Mouse (Mus musculus) intestine, postnatal 0 days (tissue): ENCODE results near the gene Cdc40. TPM values are rescaled to one million over a fixed set of nuclear protein-coding genes. Genes with fewer than 3 reads are reported as not detected.

Source experiments
- ATAC-seq: fragments of 200-750 bp; cut with Nextera tagmentation; 2 replicates; pipeline ENCODE4 v1.8.0; 2017; ENCODE audit warnings: mild to moderate bottlenecking, moderate TSS enrichment, moderate library complexity
- H3K27ac ChIP-seq: fragments of 300-500 bp; sonication (generic); 2 replicates; pipeline ENCODE4 v1.5.1; 2014; ENCODE audit warnings: mild to moderate bottlenecking, low read depth, low read length, moderate library complexity
- H3K27me3 ChIP-seq: fragments of 300-500 bp; sonication (generic); replicated peaks from 2 replicates; pipeline ENCODE4 v1.6.1; 2014; ENCODE audit warnings: low read length, mixed read lengths; ENCODE audit not compliant: control insufficient read depth, insufficient read depth
- H3K36me3 ChIP-seq: fragments of 300-500 bp; sonication (generic); 2 replicates; pipeline ENCODE4 v1.6.1; 2014; ENCODE audit warnings: mild to moderate bottlenecking, moderate library complexity; ENCODE audit not compliant: control insufficient read depth, insufficient read depth
- H3K4me1 ChIP-seq: fragments of 300-500 bp; sonication (generic); replicated peaks from 2 replicates; pipeline ENCODE4 v1.6.1; 2014; ENCODE audit warnings: antibody characterized with exemption, low read length, mixed read lengths; ENCODE audit not compliant: control insufficient read depth, insufficient read depth
- H3K4me2 ChIP-seq: fragments of 300-500 bp; sonication (generic); replicated peaks from 2 replicates; pipeline ENCODE4 v1.6.1; 2014; ENCODE audit warnings: low read depth, mild to moderate bottlenecking, moderate library complexity
- H3K4me3 ChIP-seq: fragments of 300-500 bp; sonication (generic); 2 replicates; pipeline ENCODE4 v1.5.1; 2014; ENCODE audit warnings: low read depth, low read length
- H3K9ac ChIP-seq: fragments of 300-500 bp; sonication (generic); 2 replicates; pipeline ENCODE4 v1.6.1; 2014; ENCODE audit warnings: mild to moderate bottlenecking, low read depth, low read length
- H3K9me3 ChIP-seq: fragments of 300-500 bp; sonication (generic); 2 replicates; pipeline ENCODE4 v1.6.1; 2016; ENCODE audit warnings: mixed run types; ENCODE audit not compliant: control insufficient read depth
- CTCF ChIP-seq: sonication (generic); IDR thresholded peaks from 2 replicates; pipeline ENCODE4 v1.5.1; 2016; ENCODE audit warnings: low read depth, mild to moderate bottlenecking, control low read depth, antibody characterized with exemption, moderate library complexity
- WGBS: fragments of 180-500 bp; shearing (Covaris S2); extraction: QIAGEN DNeasy Blood & Tissue Kit; methylation state at CpG from one replicate; pipeline ENCODE4 v1.1.7; 2014; 5-methylcytosine and 5-hydroxymethylcytosine counted together
- polyA plus RNA-seq: library from polyadenylated mRNA; unstranded; fragments of >200 nt; fragmentation: Nextera tagmentation; extraction: Ambion mirVana; gene quantifications from 2 replicates; pipeline ENCODE4 v1.2.1, GENCODE M21; 2015

Gene Cdc40
- polyA plus RNA-seq, 1 experiment from 2014 or later: 12.6 TPM

GRCm38 (mm10) chr10:40885432-40885831 lies 2.3 kb upstream of the Cdc40 start:
- H3K9me3 ChIP-seq: no peaks in the 10 kb centered on the region
- no peak overlapping the region for H3K27ac ChIP-seq
- WGBS: 80% methylated on average over 7 of the region's 7 CpGs
- no peak overlapping the region for H3K9ac ChIP-seq
- H3K4me2 ChIP-seq: no peak overlapping the region
- ATAC-seq: no peak
- H3K36me3 ChIP-seq: no peaks in the 10 kb centered on the region
- no peak overlapping the region for H3K4me3 ChIP-seq
- no peak for TF ChIP-seq CTCF
- peaks cover 4% of the 10 kb centered on the region; the same call in 1 of the 2 replicates for H3K4me1 ChIP-seq
- no peaks in the 10 kb centered on the region for H3K27me3 ChIP-seq

- Histone ChIP-seq H3K4me1 (peaks cover 4% of the 10 kb centered on the region; the same call in 1 of the 2 replicates), H3K4me3 (peak overlapping the region; percentile 67), H3K9me3 (no peaks in the 10 kb centered on the region), H3K36me3 (no peaks in the 10 kb centered on the region), H3K27me3 (no peaks in the 10 kb centered on the region), H3K27ac (no peak overlapping the region), H3K9ac (peak overlapping the region; percentile 41), H3K4me2 (peak overlapping the region; percentile 92)
- ATAC-seq: no peak
- under 1% methylated on average over 28 of the region's 40 CpGs for WGBS
- peak; percentile 72 for TF ChIP-seq CTCF
These were observed 1.2 kb upstream of the Cdc40 start for GRCm38 (mm10) chr10:40884279-40884806.

GRCm38 (mm10) chr10:40883644-40884278 lies 650 bp upstream of the Cdc40 start:
- Histone ChIP-seq H3K4me2 (peak overlapping the region; percentile 92), H3K9me3 (no peaks in the 10 kb centered on the region), H3K4me1 (peaks cover 4% of the 10 kb centered on the region; the same call in 1 of the 2 replicates), H3K36me3 (no peaks in the 10 kb centered on the region), H3K27me3 (no peaks in the 10 kb centered on the region), H3K27ac (peak overlapping the region; percentile 69), H3K4me3 (peak overlapping the region; percentile 67), H3K9ac (peak overlapping the region; percentile 41)
- under 1% methylated on average over 55 of the region's 87 CpGs for WGBS
- ATAC-seq: peak; percentile 74
- peak; percentile 37; the same call in 1 of the 2 replicates for TF ChIP-seq CTCF

- ATAC-seq: no peak
- Histone ChIP-seq H3K27ac (peak overlapping the region; percentile 61; the same call in 1 of the 2 replicates), H3K4me2 (peak overlapping the region; percentile 92), H3K36me3 (no peaks in the 10 kb centered on the region), H3K4me1 (peaks cover 4% of the 10 kb centered on the region; the same call in 1 of the 2 replicates), H3K9me3 (no peaks in the 10 kb centered on the region), H3K27me3 (no peaks in the 10 kb centered on the region), H3K9ac (peak overlapping the region; percentile 77), H3K4me3 (peak overlapping the region; percentile 67)
- no peak for TF ChIP-seq CTCF
- 11% methylated on average over 9 of the region's 9 CpGs for WGBS
These were observed 778 bp downstream of the Cdc40 start for GRCm38 (mm10) chr10:40882333-40882732.

- peaks cover 4% of the 10 kb centered on the region; the same call in 1 of the 2 replicates for H3K4me1 ChIP-seq
- no peaks in the 10 kb centered on the region for H3K36me3 ChIP-seq
- 69% methylated on average over 3 of the region's 3 CpGs for WGBS
- H3K4me3 ChIP-seq: no peak overlapping the region
- TF ChIP-seq CTCF: no peak
- no peak overlapping the region for H3K9ac ChIP-seq
- no peaks in the 10 kb centered on the region for H3K27me3 ChIP-seq
- H3K27ac ChIP-seq: no peak overlapping the region
- ATAC-seq: no peak
- H3K4me2 ChIP-seq: no peak overlapping the region
- H3K9me3 ChIP-seq: no peaks in the 10 kb centered on the region
These were observed 1.9 kb downstream of the Cdc40 start for GRCm38 (mm10) chr10:40881236-40881635.

GRCm38 (mm10) chr10:40879969-40880368 lies 3.1 kb downstream of the Cdc40 start:
- no peaks in the 10 kb centered on the region for H3K27me3 ChIP-seq
- H3K9me3 ChIP-seq: no peaks in the 10 kb centered on the region
- no peak overlapping the region for H3K4me2 ChIP-seq
- H3K4me3 ChIP-seq: no peak overlapping the region
- no peak overlapping the region for H3K27ac ChIP-seq
- 89% methylated on average over 9 of the region's 9 CpGs for WGBS
- no peak for TF ChIP-seq CTCF
- H3K4me1 ChIP-seq: peaks cover 4% of the 10 kb centered on the region; the same call in 1 of the 2 replicates
- ATAC-seq: no peak
- no peak overlapping the region for H3K9ac ChIP-seq
- H3K36me3 ChIP-seq: no peaks in the 10 kb centered on the region
